Mouse (Mus musculus) embryonic facial prominence, embryonic 14.5 days (tissue): ENCODE measurements around the gene Zap70. TPM values are rescaled to one million over a fixed set of nuclear protein-coding genes. Genes with fewer than 3 reads are reported as not detected.

ENCODE experiments used
- ATAC-seq: fragments of 200-750 bp; cut with Nextera tagmentation; 2 replicates; pipeline ENCODE4 v1.8.0; 2017; ENCODE audit warnings: low read depth, moderate number of reproducible peaks, moderate TSS enrichment
- DNase-seq: peaks from one replicate; pipeline ENCODE4 v3.0.0-alpha.2; 2015; ENCODE audit warnings: low spot score
- H3K27ac ChIP-seq: fragments of 300-500 bp; sonication (generic); replicated peaks from 2 replicates; pipeline ENCODE4 v1.5.1; 2014; ENCODE audit warnings: low read depth, mild to moderate bottlenecking, low read length, moderate library complexity
- H3K27me3 ChIP-seq: fragments of 300-500 bp; sonication (generic); replicated peaks from 2 replicates; pipeline ENCODE4 v1.6.1; 2014; ENCODE audit warnings: low read length; ENCODE audit not compliant: control insufficient read depth, insufficient read depth
- H3K36me3 ChIP-seq: fragments of 300-500 bp; sonication (generic); 2 replicates; pipeline ENCODE4 v1.6.1; 2014; ENCODE audit warnings: low read length, mixed read lengths; ENCODE audit not compliant: control insufficient read depth, insufficient read depth
- H3K4me1 ChIP-seq: fragments of 300-500 bp; sonication (generic); 2 replicates; pipeline ENCODE4 v1.6.1; 2014; ENCODE audit warnings: antibody characterized with exemption, low read length; ENCODE audit not compliant: control insufficient read depth, insufficient read depth
- H3K4me2 ChIP-seq: fragments of 300-500 bp; sonication (generic); 2 replicates; pipeline ENCODE4 v1.6.1; 2014; ENCODE audit warnings: low read depth, mild to moderate bottlenecking, low read length, moderate library complexity, mixed read lengths
- H3K4me3 ChIP-seq: fragments of 300-500 bp; sonication (generic); 2 replicates; pipeline ENCODE4 v1.5.1; 2014; ENCODE audit warnings: low read depth, mild to moderate bottlenecking, low read length
- H3K9ac ChIP-seq: fragments of 300-500 bp; sonication (generic); 2 replicates; pipeline ENCODE4 v1.6.1; 2014; ENCODE audit warnings: low read depth, mild to moderate bottlenecking, low read length, moderate library complexity, mixed read lengths
- H3K9me3 ChIP-seq: fragments of 300-500 bp; sonication (generic); 2 replicates; pipeline ENCODE4 v1.6.1; 2016; ENCODE audit warnings: low read length; ENCODE audit not compliant: control insufficient read depth
- WGBS: fragments of 180-500 bp; shearing (Covaris S2); extraction: QIAGEN DNeasy Blood & Tissue Kit; methylation state at CpG from one replicate; pipeline ENCODE4 v1.1.7; 2014; 5-methylcytosine and 5-hydroxymethylcytosine counted together
- polyA plus RNA-seq: library from polyadenylated mRNA; unstranded; fragments of >200 nt; fragmentation: Nextera tagmentation; extraction: Ambion mirVana; gene quantifications from 2 replicates; pipeline ENCODE4 v1.2.1, GENCODE M21; 2014

Gene Zap70
- polyA plus RNA-seq, 1 experiment from 2014 or later, result 0.36 TPM

DNA sequence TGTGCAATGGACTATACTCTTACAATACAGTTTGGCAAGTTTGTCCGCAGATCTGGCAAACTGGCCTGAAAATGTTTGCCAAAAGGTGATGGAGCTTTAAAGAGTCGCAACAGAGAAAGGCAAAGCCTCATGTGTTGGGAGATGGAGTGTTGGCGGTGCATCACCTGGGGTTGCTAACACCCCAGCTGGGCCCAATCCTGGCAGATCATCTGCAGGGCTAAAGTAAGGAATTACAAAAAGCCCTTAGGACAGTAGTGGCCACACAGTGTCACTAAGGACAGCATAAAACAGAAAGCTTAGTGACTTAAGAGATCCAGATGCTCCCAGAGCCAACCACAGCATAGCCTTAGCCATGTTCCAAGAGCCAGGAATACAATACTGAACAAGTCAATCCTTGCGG, 43.2 kb downstream of the Zap70 start:
- no peak for DNase-seq
- peaks cover 94% of the 10 kb centered on the region for H3K36me3 ChIP-seq
- ATAC-seq, result no peak

DNA sequence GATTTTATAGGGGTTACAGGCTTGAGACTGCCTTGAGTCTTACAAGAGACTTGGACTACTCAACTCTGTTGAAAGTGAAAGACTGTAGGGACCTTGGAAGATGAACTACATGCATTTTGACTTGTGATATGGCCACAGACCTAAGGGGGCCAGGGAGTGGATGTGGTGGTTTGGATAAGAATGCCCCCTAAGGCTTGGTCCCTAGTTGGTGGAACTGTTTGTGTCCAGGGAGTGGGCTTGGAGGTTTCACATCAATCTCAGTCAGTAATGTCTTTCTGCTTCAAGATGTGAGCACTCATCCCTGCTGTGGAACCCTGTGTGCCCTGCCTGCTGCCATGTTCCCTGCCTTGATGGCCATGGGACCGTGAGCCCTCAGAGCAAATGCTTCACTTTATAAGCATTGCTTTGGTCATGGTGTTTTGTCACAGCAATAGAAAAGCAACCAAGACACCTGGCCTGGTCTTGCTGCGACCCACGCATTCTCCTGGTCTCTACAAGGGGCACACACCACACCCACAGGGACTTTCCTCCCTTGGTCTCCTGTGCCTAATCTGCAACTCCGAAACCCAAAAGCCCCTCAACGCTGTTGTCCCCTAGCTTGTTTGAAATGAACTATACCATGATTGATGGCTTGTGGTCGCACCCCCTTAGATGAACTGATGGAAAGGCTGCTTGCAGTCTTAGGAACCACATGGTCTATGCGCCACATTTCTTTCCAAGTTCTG, 44.7 kb downstream of the Zap70 start:
- Histone ChIP-seq H3K27me3 (no peaks in the 10 kb centered on the region), H3K9me3 (no peaks in the 10 kb centered on the region), H3K27ac (no peak overlapping the region), H3K4me2 (no peak overlapping the region), H3K4me3 (no peak overlapping the region), H3K9ac (no peak overlapping the region), H3K4me1 (no peaks in the 10 kb centered on the region), H3K36me3 (peaks cover 96% of the 10 kb centered on the region)
- no peak for ATAC-seq
- DNase-seq, result no peak
- WGBS, result 91% methylated on average over 7 of the region's 7 CpGs

More for the DNA sequence above, 43.2 kb downstream of the Zap70 start:
- no peak overlapping the region for H3K27ac ChIP-seq
- no peak overlapping the region for H3K4me3 ChIP-seq
- H3K4me2 ChIP-seq, result no peak overlapping the region
- H3K9me3 ChIP-seq, result no peaks in the 10 kb centered on the region
- 90% methylated on average over 4 of the region's 4 CpGs for WGBS
- H3K4me1 ChIP-seq, result no peaks in the 10 kb centered on the region
- no peak overlapping the region for H3K9ac ChIP-seq
- H3K27me3 ChIP-seq, result no peaks in the 10 kb centered on the region

DNA sequence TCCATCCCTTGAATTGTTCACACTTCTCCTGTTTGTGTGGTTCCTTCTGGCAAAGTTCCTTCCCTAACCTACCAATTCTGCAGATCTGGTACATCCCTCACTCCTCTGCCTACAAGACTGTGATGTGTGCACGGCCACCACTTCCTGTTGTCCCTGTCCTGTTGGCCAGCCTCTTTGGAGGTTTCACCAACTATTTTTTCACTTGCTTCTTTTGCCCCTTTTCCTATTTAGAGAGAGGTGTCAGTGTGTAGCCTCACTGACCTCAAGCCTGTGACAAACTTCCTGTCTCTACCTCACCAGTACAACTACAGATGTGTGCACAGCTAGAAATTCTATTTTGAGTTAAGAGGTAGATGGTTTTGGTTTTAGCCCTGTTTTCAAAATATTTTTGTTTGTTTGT, 45.5 kb downstream of the Zap70 start:
- DNase-seq, result no peak
- H3K4me1 ChIP-seq, result no peaks in the 10 kb centered on the region
- no peak overlapping the region for H3K4me2 ChIP-seq
- peaks cover 96% of the 10 kb centered on the region for H3K36me3 ChIP-seq
- H3K27ac ChIP-seq, result no peak overlapping the region
- ATAC-seq, result no peak
- no peaks in the 10 kb centered on the region for H3K9me3 ChIP-seq
- H3K27me3 ChIP-seq, result no peaks in the 10 kb centered on the region
- no peak overlapping the region for H3K9ac ChIP-seq
- 82% methylated on average over 1 of the region's 1 CpGs for WGBS
- no peak overlapping the region for H3K4me3 ChIP-seq

DNA sequence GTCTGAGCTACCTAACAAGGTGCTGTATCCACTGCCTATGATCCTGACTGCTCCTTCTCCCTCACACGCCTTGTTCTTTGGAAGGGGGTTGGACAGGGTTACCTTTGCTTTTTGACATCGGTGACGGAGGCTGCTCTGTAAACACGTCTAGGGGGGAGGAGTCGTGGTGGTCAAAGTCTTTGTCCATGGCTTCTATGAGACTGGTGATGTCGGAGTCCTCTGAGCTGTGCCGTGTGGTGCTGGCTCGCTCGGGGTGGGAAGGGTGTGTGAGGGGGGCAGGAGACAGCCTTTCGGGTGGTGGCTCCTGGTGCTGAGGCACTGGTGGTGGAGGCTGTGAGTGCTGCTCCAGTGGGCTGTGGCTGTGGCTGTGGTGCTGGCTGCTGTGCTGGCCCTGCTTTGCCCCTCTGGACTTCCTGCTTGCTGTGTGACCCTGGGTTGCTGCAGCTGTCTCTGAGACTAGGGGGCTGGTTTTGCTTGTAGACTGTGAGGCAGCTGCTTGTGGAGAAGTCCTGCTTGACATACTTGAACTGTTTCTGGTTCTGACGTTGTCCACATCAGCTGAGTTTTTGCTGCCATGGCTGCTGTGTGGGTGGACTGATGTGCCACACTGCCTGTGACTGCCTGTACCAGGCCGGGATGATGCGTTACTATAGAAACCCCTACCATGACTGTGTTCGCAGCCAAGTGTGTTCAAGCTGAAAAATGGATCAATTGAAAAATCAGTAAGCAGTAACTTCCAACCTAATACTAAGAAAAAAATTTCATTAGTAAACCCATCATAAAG, 46.4 kb downstream of the Zap70 start:
- Histone ChIP-seq H3K27ac (no peak overlapping the region), H3K36me3 (peaks cover 95% of the 10 kb centered on the region), H3K9me3 (no peaks in the 10 kb centered on the region), H3K27me3 (no peaks in the 10 kb centered on the region), H3K9ac (no peak overlapping the region), H3K4me1 (no peaks in the 10 kb centered on the region), H3K4me2 (no peak overlapping the region), H3K4me3 (no peak overlapping the region)
- ATAC-seq (no peak), DNase-seq (no peak)
- 96% methylated on average over 14 of the region's 14 CpGs for WGBS

DNA sequence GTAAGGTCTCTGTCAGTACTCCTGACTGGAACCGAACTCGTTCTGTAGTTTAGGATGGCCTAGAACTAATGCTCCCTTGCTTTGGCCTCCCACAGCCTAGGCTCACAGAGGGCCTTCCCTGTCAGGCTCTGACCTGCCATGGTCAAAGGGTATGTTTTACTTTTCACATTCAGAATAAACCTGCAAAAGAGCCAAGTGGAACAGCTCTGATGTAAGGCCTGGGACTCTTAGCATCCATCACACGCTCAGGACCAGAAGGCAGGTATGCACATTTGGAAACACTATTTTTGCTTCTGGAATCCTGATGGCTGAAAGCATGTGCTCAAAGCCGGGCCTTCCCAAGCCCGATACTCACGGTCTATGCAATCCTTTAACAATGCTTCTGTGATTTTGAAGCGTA, 50.2 kb downstream of the Zap70 start:
- Histone ChIP-seq H3K4me2 (no peak overlapping the region), H3K27ac (no peak overlapping the region), H3K9me3 (no peaks in the 10 kb centered on the region), H3K4me1 (no peaks in the 10 kb centered on the region), H3K9ac (no peak overlapping the region), H3K36me3 (peaks cover 85% of the 10 kb centered on the region), H3K4me3 (no peak overlapping the region), H3K27me3 (no peaks in the 10 kb centered on the region)
- WGBS, result 95% methylated on average over 7 of the region's 7 CpGs
- ATAC-seq (no peak), DNase-seq (no peak)

DNA sequence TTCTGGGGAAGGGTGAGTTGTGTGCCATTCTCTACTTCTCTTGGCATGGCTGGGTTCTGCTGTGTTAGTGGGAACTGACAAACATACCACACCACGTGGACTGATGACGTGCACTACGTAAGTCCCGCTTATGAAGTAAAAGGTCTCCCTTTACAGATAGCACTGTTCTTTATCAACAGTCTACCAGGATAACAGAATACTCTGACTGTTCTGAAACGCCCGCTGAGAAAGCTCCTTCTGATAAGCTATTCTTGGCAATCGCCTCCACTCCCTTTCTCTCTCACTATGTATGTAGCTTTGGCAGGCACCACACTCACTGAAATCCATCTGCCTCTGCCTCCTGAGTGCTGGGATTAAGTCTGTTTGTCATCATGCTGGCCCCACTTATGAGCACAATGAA, 51.8 kb downstream of the Zap70 start:
- WGBS, result 85% methylated on average over 7 of the region's 7 CpGs
- Histone ChIP-seq H3K27me3 (no peaks in the 10 kb centered on the region), H3K4me3 (no peak overlapping the region), H3K27ac (no peak overlapping the region), H3K4me2 (no peak overlapping the region), H3K9me3 (no peaks in the 10 kb centered on the region), H3K4me1 (no peaks in the 10 kb centered on the region), H3K9ac (no peak overlapping the region), H3K36me3 (peaks cover 85% of the 10 kb centered on the region)
- no peak for ATAC-seq
- peak; percentile 51 for DNase-seq

DNA sequence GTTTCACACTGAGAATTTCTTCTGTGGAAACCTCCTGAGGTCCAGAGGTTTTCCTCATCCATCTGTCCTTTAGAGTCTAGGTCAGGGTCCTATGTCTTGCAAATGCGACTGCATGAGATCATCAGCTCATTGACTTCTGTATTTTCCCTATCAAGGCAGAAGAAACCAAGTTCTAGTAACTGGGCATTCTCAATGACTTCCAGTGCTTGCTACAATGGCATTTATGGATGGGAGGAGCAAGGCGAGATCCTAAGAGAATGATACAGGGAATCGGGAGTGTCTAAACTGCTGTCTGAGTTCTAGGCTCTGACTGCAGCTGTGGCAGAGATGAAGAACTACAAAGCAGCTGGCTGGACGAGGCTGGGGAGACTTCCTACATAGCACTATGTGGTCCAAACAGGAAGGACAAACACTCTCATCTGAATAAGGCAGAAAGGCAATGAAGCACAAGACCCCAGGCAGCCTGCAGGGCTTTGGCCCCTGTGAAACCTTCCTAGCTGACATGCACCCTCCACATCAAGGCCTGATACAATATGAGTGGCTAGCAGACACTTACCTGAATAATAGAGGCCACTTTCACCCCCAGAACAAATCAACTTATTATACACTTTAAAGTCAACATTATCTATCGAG, 52.8 kb downstream of the Zap70 start:
- DNase-seq (no peak), ATAC-seq (no peak)
- peaks cover 84% of the 10 kb centered on the region for H3K36me3 ChIP-seq
- no peak overlapping the region for H3K9ac ChIP-seq
- no peaks in the 10 kb centered on the region for H3K9me3 ChIP-seq
- H3K27me3 ChIP-seq, result no peaks in the 10 kb centered on the region
- H3K27ac ChIP-seq, result no peak overlapping the region
- no peak overlapping the region for H3K4me2 ChIP-seq
- H3K4me1 ChIP-seq, result no peaks in the 10 kb centered on the region
- WGBS, result 78% methylated on average over 5 of the region's 5 CpGs
- H3K4me3 ChIP-seq, result no peak overlapping the region

DNA sequence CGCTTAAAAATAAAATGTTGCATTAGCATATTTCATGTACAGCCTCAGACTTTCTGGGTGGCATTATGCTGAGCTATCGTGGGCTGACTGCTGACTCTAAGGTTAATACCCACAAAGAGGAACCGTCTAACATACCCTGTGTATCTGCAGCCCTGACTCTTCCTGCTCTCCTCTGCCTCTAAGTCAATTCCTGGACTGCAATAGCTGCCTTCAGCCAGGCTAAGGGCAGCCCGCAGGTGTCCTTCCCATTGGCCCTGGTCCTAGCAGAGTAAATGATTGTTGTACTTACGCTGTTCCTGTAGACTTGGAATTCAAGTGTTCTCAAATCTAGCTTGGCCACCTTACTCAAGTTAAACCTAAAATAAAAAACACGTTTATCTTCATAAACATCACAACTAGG, 53.6 kb downstream of the Zap70 start:
- 92% methylated on average over 6 of the region's 6 CpGs for WGBS
- Histone ChIP-seq H3K4me3 (no peak overlapping the region), H3K4me1 (no peaks in the 10 kb centered on the region), H3K27me3 (no peaks in the 10 kb centered on the region), H3K9ac (no peak overlapping the region), H3K27ac (no peak overlapping the region), H3K36me3 (peaks cover 82% of the 10 kb centered on the region), H3K4me2 (no peak overlapping the region), H3K9me3 (no peaks in the 10 kb centered on the region)
- ATAC-seq (no peak), DNase-seq (no peak)
